Mouse (Mus musculus) hindbrain, embryonic 11.5 days (tissue): ENCODE data around the gene Dusp27. TPM values are rescaled to one million over a fixed set of nuclear protein-coding genes. Genes with fewer than 3 reads are reported as not detected.

ENCODE experiments used
- ATAC-seq: fragments of 200-750 bp; cut with Nextera tagmentation; 2 replicates; pipeline ENCODE4 v1.8.0; 2017; ENCODE audit warnings: mild to moderate bottlenecking, moderate TSS enrichment, moderate library complexity; ENCODE audit not compliant: low FRiP score
- DNase-seq: peaks from one replicate; pipeline ENCODE4 v3.0.0-alpha.2; 2015; ENCODE audit warnings: low spot score
- H3K27ac ChIP-seq: fragments of 300-500 bp; sonication (generic); 2 replicates; pipeline ENCODE4 v1.5.1; 2014; ENCODE audit warnings: mild to moderate bottlenecking, low read depth, low read length
- H3K27me3 ChIP-seq: fragments of 300-500 bp; sonication (generic); 2 replicates; pipeline ENCODE4 v1.6.1; 2014; ENCODE audit warnings: mild to moderate bottlenecking, low read length, moderate library complexity, mixed read lengths; ENCODE audit not compliant: control insufficient read depth, insufficient read depth
- H3K36me3 ChIP-seq: fragments of 300-500 bp; sonication (generic); 2 replicates; pipeline ENCODE4 v1.6.1; 2014; ENCODE audit warnings: mild to moderate bottlenecking, low read length, moderate library complexity, mixed read lengths; ENCODE audit not compliant: control insufficient read depth, insufficient read depth
- H3K4me1 ChIP-seq: fragments of 300-500 bp; sonication (generic); replicated peaks from 2 replicates; pipeline ENCODE4 v1.6.1; 2014; ENCODE audit warnings: low read length, mixed read lengths; ENCODE audit not compliant: control insufficient read depth, insufficient read depth
- H3K4me2 ChIP-seq: fragments of 300-500 bp; sonication (generic); replicated peaks from 2 replicates; pipeline ENCODE4 v1.6.1; 2014; ENCODE audit warnings: mild to moderate bottlenecking, low read depth, low read length
- H3K4me3 ChIP-seq: fragments of 300-500 bp; sonication (generic); 2 replicates; pipeline ENCODE4 v1.5.1; 2014; ENCODE audit warnings: low read depth, low read length
- H3K9ac ChIP-seq: fragments of 300-500 bp; sonication (generic); 2 replicates; pipeline ENCODE4 v1.6.1; 2014; ENCODE audit warnings: low read depth, low read length
- H3K9me3 ChIP-seq: fragments of 300-500 bp; sonication (generic); 2 replicates; pipeline ENCODE4 v1.6.1; 2016; ENCODE audit warnings: low read length; ENCODE audit not compliant: control insufficient read depth
- WGBS: fragments of 180-500 bp; shearing (Covaris S2); extraction: QIAGEN DNeasy Blood & Tissue Kit; methylation state at CpG from one replicate; pipeline ENCODE4 v1.1.7; 2014; 5-methylcytosine and 5-hydroxymethylcytosine counted together
- polyA plus RNA-seq: library from polyadenylated mRNA; unstranded; fragments of >200 nt; fragmentation: Nextera tagmentation; extraction: Ambion mirVana; gene quantifications from 2 replicates; pipeline ENCODE4 v1.2.1, GENCODE M21; 2014

Dusp27 gene
- polyA plus RNA-seq, 1 experiment from 2014 or later = 2.2 TPM

- Histone ChIP-seq H3K36me3 (no peaks in the 10 kb centered on the region), H3K9me3 (no peaks in the 10 kb centered on the region), H3K4me2 (no peak overlapping the region; the same call in 1 of the 2 replicates), H3K27ac (no peak overlapping the region), H3K4me3 (no peak overlapping the region), H3K9ac (no peak overlapping the region), H3K27me3 (peaks cover 3% of the 10 kb centered on the region; the same call in 1 of the 2 replicates), H3K4me1 (no peaks in the 10 kb centered on the region)
- WGBS = 16% methylated on average over 24 of the region's 24 CpGs
- DNase-seq = peak; percentile 91
- peak; percentile 64; the same call in 1 of the 2 replicates for ATAC-seq
Measured at GRCm38 (mm10) chr1:166160569-166161445, 33.1 kb upstream of the Dusp27 start.

DNA sequence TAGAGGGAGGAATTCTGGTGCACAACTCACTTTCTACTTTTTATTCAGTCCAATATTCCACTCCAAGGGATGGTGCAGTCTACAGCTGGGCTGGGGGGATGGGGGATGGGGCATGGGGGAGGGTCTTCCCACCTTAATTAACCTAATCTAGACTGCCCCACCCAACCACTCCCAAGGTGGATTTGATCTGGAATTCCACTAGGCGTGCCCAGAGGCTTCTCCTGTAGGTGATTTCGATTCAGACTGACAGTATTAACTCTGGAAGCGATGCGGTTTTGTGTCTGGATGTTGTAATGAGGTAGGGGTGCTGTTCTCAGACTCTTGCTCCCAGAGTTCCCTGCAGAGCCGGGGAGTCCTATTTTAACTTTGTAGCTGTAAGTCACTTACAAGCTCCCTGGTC is 32.4 kb upstream of the Dusp27 start:
- Histone ChIP-seq H3K9me3 (no peaks in the 10 kb centered on the region), H3K27ac (no peak overlapping the region), H3K4me2 (no peak overlapping the region), H3K4me3 (no peak overlapping the region), H3K36me3 (no peaks in the 10 kb centered on the region), H3K27me3 (peaks cover 6% of the 10 kb centered on the region; the same call in 1 of the 2 replicates), H3K4me1 (no peaks in the 10 kb centered on the region), H3K9ac (no peak overlapping the region)
- WGBS = 53% methylated on average over 5 of the region's 5 CpGs
- DNase-seq (no peak), ATAC-seq (peak; percentile 8; the same call in 1 of the 2 replicates)

DNA sequence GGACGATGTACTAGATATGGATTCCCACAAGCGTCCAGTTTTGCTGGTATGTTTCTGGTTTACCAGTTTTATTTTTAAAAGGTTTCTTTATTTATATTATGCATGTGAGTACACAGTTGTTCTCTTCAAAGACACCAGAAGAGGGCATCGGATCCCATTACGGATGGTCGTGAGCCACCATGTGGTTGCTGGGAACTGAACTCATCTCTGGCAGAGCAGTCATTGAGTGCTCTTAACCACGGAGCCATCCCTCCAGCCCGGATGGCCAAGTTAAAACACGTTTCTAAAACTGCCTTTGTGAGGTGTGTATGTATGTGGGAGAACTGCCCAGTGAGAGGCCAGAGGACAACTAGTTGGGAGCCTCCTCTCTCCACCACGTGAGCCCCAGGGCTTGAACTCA is 30.9 kb upstream of the Dusp27 start:
- ATAC-seq = no peak
- 63% methylated on average over 9 of the region's 9 CpGs for WGBS
- H3K4me1 ChIP-seq = no peaks in the 10 kb centered on the region

GRCm38 (mm10) chr1:166157712-166158111 is 30.0 kb upstream of the Dusp27 start:
- Histone ChIP-seq H3K27me3 (peaks cover 14% of the 10 kb centered on the region), H3K4me2 (no peak overlapping the region), H3K27ac (no peak overlapping the region), H3K9me3 (no peaks in the 10 kb centered on the region), H3K9ac (no peak overlapping the region), H3K4me1 (no peaks in the 10 kb centered on the region), H3K36me3 (no peaks in the 10 kb centered on the region), H3K4me3 (no peak overlapping the region)
- WGBS = 82% methylated on average over 12 of the region's 12 CpGs
- ATAC-seq = no peak
- DNase-seq = no peak

More for the DNA sequence above, 30.9 kb upstream of the Dusp27 start:
- Histone ChIP-seq H3K4me3 (no peak overlapping the region), H3K27me3 (peaks cover 14% of the 10 kb centered on the region), H3K4me2 (no peak overlapping the region), H3K36me3 (no peaks in the 10 kb centered on the region), H3K9me3 (no peaks in the 10 kb centered on the region), H3K9ac (no peak overlapping the region), H3K27ac (no peak overlapping the region)
- no peak for DNase-seq

DNA sequence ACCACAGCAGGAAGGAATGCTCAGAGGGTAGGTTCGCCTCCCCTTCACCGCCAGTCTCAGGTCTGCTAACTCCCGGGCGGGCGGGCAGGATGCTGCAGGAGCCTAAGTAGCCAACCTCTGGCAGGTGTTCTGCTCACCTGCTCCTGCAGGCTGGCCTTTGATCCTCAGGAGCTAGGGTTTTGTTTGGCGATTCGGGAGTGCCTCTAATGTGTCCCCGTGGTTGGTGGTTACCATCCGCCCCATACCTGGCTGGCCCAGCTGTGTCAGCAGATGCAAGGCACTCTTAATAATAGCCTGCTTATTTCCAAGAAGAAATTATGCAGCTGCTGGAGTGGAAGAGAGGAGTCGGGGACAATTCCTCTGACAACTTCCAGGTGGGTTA is 27.4 kb upstream of the Dusp27 start:
- H3K9ac ChIP-seq = no peak overlapping the region
- no peak for ATAC-seq
- H3K4me2 ChIP-seq = no peak overlapping the region
- H3K36me3 ChIP-seq = no peaks in the 10 kb centered on the region
- no peak for DNase-seq
- no peak overlapping the region for H3K4me3 ChIP-seq
- 54% methylated on average over 10 of the region's 10 CpGs for WGBS
- no peaks in the 10 kb centered on the region for H3K9me3 ChIP-seq
- no peaks in the 10 kb centered on the region for H3K4me1 ChIP-seq
- H3K27me3 ChIP-seq = peaks cover 14% of the 10 kb centered on the region
- no peak overlapping the region for H3K27ac ChIP-seq

GRCm38 (mm10) chr1:166154162-166155112 is 26.7 kb upstream of the Dusp27 start:
- DNase-seq (peak; percentile 86), ATAC-seq (peak; percentile 43; the same call in 1 of the 2 replicates)
- H3K27ac ChIP-seq = no peak overlapping the region
- no peak overlapping the region for H3K9ac ChIP-seq
- H3K4me1 ChIP-seq = no peaks in the 10 kb centered on the region
- WGBS = 17% methylated on average over 29 of the region's 29 CpGs
- no peak overlapping the region for H3K4me3 ChIP-seq
- H3K27me3 ChIP-seq = peaks cover 14% of the 10 kb centered on the region
- no peaks in the 10 kb centered on the region for H3K9me3 ChIP-seq
- no peaks in the 10 kb centered on the region for H3K36me3 ChIP-seq
- H3K4me2 ChIP-seq = no peak overlapping the region

DNA sequence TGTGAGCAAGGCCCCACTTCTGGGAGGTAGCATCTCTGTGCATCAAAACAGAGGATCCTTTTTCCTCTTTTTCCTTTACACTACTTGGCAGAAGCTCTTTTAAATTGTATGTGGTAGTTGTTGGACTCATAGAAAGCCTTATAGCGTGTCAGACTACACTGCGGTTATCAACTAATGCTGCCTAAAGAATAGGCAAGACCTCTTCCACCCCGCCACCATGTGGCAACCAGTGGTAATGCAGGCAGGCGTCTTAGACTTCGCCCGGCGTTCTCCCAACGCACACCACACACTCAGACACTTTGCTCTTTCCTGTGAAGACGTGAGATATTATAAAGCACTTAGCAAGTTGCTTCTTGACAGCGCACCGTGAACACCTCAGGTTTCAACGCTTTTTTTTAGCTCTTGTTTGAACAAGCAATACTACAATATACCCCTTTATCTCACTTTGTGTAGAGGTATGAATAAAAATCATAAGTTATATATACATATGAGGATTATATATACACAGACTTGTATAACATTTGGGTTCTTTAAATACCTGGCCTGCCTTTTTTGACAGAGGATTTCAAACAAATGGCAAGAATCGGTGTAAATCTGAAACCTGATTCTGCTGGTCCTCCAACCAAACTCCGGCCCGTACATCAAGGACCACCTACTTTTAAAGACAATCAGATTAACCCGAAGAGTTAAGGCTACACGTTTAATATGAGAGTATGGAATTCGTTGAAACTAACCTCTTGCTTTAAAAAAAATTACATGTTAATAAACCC is 25.8 kb upstream of the Dusp27 start:
- 14% methylated on average over 18 of the region's 18 CpGs for WGBS
- Histone ChIP-seq H3K4me3 (no peak overlapping the region), H3K27me3 (peaks cover 11% of the 10 kb centered on the region), H3K9ac (no peak overlapping the region), H3K36me3 (no peaks in the 10 kb centered on the region), H3K9me3 (no peaks in the 10 kb centered on the region), H3K27ac (no peak overlapping the region), H3K4me2 (no peak overlapping the region), H3K4me1 (no peaks in the 10 kb centered on the region)
- peak; percentile 95 for DNase-seq
- ATAC-seq = peak; percentile 37; the same call in 1 of the 2 replicates

DNA sequence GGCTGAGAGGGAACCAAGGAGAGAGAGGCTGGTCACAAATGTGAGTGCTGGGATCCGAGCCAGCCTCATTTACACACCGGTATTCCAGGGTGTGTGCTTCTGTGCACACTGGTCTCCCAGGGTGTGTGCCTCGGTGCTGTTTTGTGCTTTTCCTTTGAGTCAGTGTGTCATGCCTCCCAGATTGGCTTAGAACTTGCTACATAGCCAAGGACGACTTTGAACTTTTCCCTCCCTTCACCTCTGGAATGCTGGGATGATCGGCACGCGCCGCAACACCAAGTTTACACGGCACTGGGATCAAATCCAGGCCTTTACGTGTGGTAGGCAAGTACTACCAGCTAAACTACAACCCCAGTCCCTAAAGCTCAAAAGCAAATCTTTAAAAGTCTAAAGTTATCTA is 24.3 kb upstream of the Dusp27 start:
- WGBS = 92% methylated on average over 10 of the region's 10 CpGs
- H3K4me1 ChIP-seq = no peaks in the 10 kb centered on the region
- no peaks in the 10 kb centered on the region for H3K36me3 ChIP-seq
- no peak overlapping the region for H3K9ac ChIP-seq
- H3K27ac ChIP-seq = no peak overlapping the region
- H3K9me3 ChIP-seq = no peaks in the 10 kb centered on the region
- no peak for DNase-seq
- H3K27me3 ChIP-seq = peaks cover 11% of the 10 kb centered on the region
- no peak overlapping the region for H3K4me3 ChIP-seq
- H3K4me2 ChIP-seq = no peak overlapping the region
- ATAC-seq = no peak
